Mouse (Mus musculus): ENCODE measurements around the gene Brip1.

DNA sequence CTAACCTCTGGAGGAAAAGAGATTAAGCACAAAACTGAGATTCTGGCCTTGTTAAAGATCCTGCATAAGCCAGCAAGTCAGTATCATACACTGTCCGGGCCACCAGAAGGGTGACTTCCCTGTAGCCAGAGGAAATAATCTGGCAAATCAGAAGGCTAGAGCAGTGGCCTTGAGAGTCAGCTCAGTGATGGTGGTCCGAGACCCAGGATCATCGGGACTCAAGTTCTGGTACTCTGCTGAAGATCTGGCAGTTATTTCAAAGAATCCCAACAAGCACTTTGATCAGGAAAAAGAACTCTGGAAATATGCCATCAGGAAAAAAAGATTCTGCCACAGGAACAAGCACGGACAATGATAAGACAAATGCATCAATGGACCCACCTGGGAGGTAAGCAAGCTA lies 4.9 kb upstream of the Brip1 start:
- TF ChIP-seq CTCF (IDR thresholded peaks at IDR 0.05) (no peak), EP300 (IDR thresholded peaks at IDR 0.05) (no peak)

All from lung, postnatal 0 days (tissue).